Mouse (Mus musculus): ENCODE measurements around the gene Ninj2. TPM values are rescaled to one million over a fixed set of nuclear protein-coding genes. Genes with fewer than 3 reads are reported as not detected.

The Ninj2 gene
- polyA plus RNA-seq, 1 experiment, result not detected

DNA sequence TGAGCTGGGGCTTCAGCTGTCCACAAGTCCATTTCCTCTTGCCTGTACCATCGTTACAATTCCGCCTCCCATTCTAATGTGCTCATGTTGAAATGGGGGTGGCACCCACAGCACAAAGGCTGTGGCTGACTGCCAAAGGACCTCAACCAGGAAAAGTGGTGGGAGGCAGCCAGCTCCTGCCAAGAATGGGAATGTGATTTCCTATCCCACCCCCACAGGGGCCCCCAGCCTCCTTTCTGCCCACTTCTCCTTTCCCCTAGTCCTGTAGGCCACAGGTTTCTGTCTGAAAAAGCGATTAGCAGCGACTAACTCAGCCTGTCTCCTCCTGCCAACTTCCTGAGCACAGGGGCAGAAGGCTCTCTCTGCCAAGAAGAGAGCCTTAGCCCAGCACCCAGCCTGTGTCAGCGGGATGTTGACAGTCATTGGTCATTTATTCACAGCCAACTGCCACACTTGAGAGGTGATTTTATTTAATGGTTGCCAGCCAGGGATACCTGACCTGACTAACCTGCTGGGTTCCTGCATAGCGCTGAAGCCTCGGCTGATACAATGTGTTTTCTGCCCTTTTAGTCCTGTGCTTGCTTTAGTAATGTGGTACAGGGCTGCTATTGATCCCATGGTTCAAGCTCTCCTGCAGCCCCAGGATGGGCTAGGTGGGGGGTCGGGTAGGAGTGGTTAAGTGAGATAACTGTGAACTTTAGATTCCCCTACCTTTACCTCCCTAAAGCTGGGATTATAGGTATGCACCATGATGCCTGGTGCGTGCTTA, 66.2 kb downstream of the Ninj2 start:
- no peak for TF ChIP-seq MYOG (IDR thresholded peaks at IDR 0.05; ENCODE audit: control insufficient read depth, extremely low read depth, insufficient read length)
- TF ChIP-seq MYOD1 (IDR thresholded peaks at IDR 0.05; ENCODE audit: control insufficient read depth, insufficient read length, low read depth), result no peak
- no peak for TF ChIP-seq CEBPB (IDR thresholded peaks at IDR 0.05; ENCODE audit: low read depth)
- no peak for TF ChIP-seq CTCF (IDR thresholded peaks at IDR 0.05; ENCODE audit: control insufficient read depth, insufficient read depth, insufficient read length)
- TF ChIP-seq USF1 (IDR thresholded peaks at IDR 0.05; ENCODE audit: low read depth), result no peak
- TF ChIP-seq FOSL1 (IDR thresholded peaks at IDR 0.05; ENCODE audit: insufficient read depth, low read length, poor library complexity, severe bottlenecking), result no peak
- no peak for TF ChIP-seq MAX (IDR thresholded peaks at IDR 0.05)
- Histone ChIP-seq H3ac (ENCODE audit: control insufficient read depth, insufficient read length, low read depth) (no peak overlapping the region), H3K4me3 (ENCODE audit: insufficient read depth, poor library complexity, severe bottlenecking) (no peak overlapping the region), H3K36me3 (ENCODE audit: control insufficient read depth, insufficient read depth) (no peaks in the 10 kb centered on the region), H3K27me3 (ENCODE audit: control insufficient read depth, insufficient read depth, insufficient read length) (no peaks in the 10 kb centered on the region), H3K79me3 (ENCODE audit: low read depth) (no peaks in the 10 kb centered on the region), H3K79me2 (ENCODE audit: control insufficient read depth, insufficient read depth) (no peaks in the 10 kb centered on the region)

DNA sequence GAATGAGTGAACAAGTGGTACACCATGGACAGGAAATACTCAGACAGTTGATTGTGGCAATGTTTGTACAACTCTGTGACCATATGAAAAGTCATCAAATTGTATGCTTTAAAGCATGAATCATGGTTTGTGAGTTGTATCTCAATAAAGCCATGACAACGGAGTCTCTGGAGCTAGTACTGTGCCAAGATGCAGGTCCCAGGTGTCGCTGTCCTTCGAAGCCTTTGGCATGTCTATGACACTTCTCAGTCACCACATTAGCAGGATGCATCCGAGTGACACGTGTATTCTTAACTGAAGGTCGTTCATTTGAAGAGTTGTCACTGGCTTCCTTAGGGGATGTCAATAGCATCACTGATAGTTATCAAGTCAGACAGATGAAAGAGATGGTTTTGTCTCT, 69.8 kb downstream of the Ninj2 start:
- Histone ChIP-seq H3K27me3 (ENCODE audit: control insufficient read depth, insufficient read depth, insufficient read length) (no peaks in the 10 kb centered on the region), H3K36me3 (ENCODE audit: control insufficient read depth, insufficient read depth) (no peaks in the 10 kb centered on the region), H3K79me2 (ENCODE audit: control insufficient read depth, insufficient read depth) (no peaks in the 10 kb centered on the region), H3K79me3 (ENCODE audit: low read depth) (no peaks in the 10 kb centered on the region), H3K4me3 (ENCODE audit: insufficient read depth, poor library complexity, severe bottlenecking) (no peak overlapping the region), H3ac (ENCODE audit: control insufficient read depth, insufficient read length, low read depth) (no peak overlapping the region)
- TF ChIP-seq CEBPB (IDR thresholded peaks at IDR 0.05; ENCODE audit: low read depth), result peak; percentile 29
- peak; percentile 92 for TF ChIP-seq MYOD1 (IDR thresholded peaks at IDR 0.05; ENCODE audit: control insufficient read depth, insufficient read length, low read depth)
- TF ChIP-seq MAX (IDR thresholded peaks at IDR 0.05), result no peak
- peak; percentile 2 for TF ChIP-seq FOSL1 (IDR thresholded peaks at IDR 0.05; ENCODE audit: insufficient read depth, low read length, poor library complexity, severe bottlenecking)

DNA sequence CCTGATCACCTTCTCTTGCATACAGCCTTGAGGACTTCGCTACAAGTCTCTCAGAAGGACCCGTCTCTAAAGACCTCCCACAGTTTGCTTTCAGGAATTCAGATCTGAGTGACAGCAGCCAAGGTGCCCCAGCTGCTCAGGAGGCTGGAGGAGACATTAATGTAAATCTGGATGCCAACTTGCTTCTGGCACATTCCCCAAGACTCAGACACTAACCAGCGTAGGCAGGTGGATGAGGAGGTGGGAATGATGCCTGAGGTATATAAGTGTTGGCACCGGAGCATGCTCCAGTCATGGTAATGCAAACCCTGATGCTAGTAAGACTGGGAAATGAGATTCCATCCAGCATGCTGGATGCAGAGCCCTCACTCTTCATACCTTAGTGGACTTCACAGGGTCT, 71.6 kb downstream of the Ninj2 start:
- H3K4me3 ChIP-seq (ENCODE audit: insufficient read depth, poor library complexity, severe bottlenecking), result no peak overlapping the region
- no peak for TF ChIP-seq USF1 (IDR thresholded peaks at IDR 0.05; ENCODE audit: low read depth)
- no peak for TF ChIP-seq CEBPB (IDR thresholded peaks at IDR 0.05; ENCODE audit: low read depth)
- no peak for TF ChIP-seq MYOG (IDR thresholded peaks at IDR 0.05; ENCODE audit: control insufficient read depth, extremely low read depth, insufficient read length)
- no peak for TF ChIP-seq MAX (IDR thresholded peaks at IDR 0.05)
- no peak for TF ChIP-seq FOSL1 (IDR thresholded peaks at IDR 0.05; ENCODE audit: insufficient read depth, low read length, poor library complexity, severe bottlenecking)
- no peak for TF ChIP-seq CTCF (IDR thresholded peaks at IDR 0.05; ENCODE audit: control insufficient read depth, insufficient read depth, insufficient read length)
- TF ChIP-seq MYOD1 (IDR thresholded peaks at IDR 0.05; ENCODE audit: control insufficient read depth, insufficient read length, low read depth), result no peak
- no peaks in the 10 kb centered on the region for H3K27me3 ChIP-seq (ENCODE audit: control insufficient read depth, insufficient read depth, insufficient read length)
- no peaks in the 10 kb centered on the region for H3K79me2 ChIP-seq (ENCODE audit: control insufficient read depth, insufficient read depth)
- no peaks in the 10 kb centered on the region for H3K79me3 ChIP-seq (ENCODE audit: low read depth)
- H3ac ChIP-seq (ENCODE audit: control insufficient read depth, insufficient read length, low read depth), result no peak overlapping the region
- no peaks in the 10 kb centered on the region for H3K36me3 ChIP-seq (ENCODE audit: control insufficient read depth, insufficient read depth)

DNA sequence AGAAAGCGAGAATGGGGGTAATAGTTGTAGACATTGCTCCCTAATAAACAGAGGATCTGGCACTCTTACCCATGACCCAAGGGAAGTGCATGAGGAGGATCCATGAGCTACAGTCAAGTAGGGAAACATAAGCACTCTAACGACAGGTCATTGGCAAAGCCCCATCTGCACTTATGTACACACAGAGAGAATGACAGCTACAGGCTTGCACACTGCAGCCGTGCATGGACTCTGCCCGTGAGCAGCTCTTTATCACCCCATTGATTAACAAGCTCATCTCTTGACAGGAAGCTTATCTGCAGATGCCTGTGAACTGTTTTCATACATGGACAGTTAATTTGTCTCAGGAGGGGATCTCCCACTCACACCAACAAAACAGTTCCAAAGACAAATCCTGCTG, 74.4 kb downstream of the Ninj2 start:
- H3K79me2 ChIP-seq (ENCODE audit: control insufficient read depth, insufficient read depth), result no peaks in the 10 kb centered on the region
- H3K4me3 ChIP-seq (ENCODE audit: insufficient read depth, poor library complexity, severe bottlenecking), result no peak overlapping the region
- TF ChIP-seq CTCF (IDR thresholded peaks at IDR 0.05; ENCODE audit: control insufficient read depth, insufficient read depth, insufficient read length), result no peak
- no peak for TF ChIP-seq MAX (IDR thresholded peaks at IDR 0.05)
- no peak for TF ChIP-seq USF1 (IDR thresholded peaks at IDR 0.05; ENCODE audit: low read depth)
- TF ChIP-seq CEBPB (IDR thresholded peaks at IDR 0.05; ENCODE audit: low read depth), result no peak
- no peak for TF ChIP-seq MYOG (IDR thresholded peaks at IDR 0.05; ENCODE audit: control insufficient read depth, extremely low read depth, insufficient read length)
- TF ChIP-seq MYOD1 (IDR thresholded peaks at IDR 0.05; ENCODE audit: control insufficient read depth, insufficient read length, low read depth), result no peak
- no peak for TF ChIP-seq FOSL1 (IDR thresholded peaks at IDR 0.05; ENCODE audit: insufficient read depth, low read length, poor library complexity, severe bottlenecking)
- no peaks in the 10 kb centered on the region for H3K79me3 ChIP-seq (ENCODE audit: low read depth)
- H3ac ChIP-seq (ENCODE audit: control insufficient read depth, insufficient read length, low read depth), result no peak overlapping the region
- no peaks in the 10 kb centered on the region for H3K36me3 ChIP-seq (ENCODE audit: control insufficient read depth, insufficient read depth)
- no peaks in the 10 kb centered on the region for H3K27me3 ChIP-seq (ENCODE audit: control insufficient read depth, insufficient read depth, insufficient read length)

DNA sequence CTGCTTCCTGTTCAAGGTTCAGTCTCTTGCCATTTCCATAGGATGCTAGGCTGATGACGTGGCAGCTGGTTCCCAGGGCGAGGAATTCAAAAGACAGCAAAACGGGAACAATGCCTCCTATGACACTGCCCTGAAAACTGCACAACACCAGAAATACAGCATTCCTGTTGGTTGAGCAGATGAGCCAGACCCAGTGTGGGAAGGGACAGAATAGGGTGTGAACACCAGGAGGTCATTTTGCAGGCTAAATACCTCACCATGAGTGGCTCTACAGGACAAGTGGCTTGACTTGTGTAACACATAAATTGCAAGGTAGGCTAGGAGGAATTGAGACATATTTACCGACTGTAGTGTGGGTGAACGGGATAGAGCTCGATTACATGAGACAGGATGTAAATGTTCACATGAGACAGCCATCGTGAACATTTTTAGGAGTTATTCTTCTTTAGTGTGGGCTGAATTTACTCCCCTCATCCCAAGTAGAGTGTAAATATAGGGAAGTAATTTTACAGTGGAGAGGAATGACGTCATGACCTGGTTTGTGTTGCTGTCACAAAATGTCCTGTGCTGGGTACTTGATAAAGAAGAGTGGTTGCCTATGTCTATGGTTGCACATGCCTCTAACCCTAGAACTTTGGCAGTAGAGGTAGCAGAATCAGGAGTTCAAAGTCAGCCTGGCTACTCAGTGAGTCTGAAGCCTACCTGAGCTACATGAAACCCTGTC, 79.3 kb downstream of the Ninj2 start:
- no peaks in the 10 kb centered on the region for H3K79me2 ChIP-seq (ENCODE audit: control insufficient read depth, insufficient read depth)
- no peak overlapping the region for H3ac ChIP-seq (ENCODE audit: control insufficient read depth, insufficient read length, low read depth)
- TF ChIP-seq USF1 (IDR thresholded peaks at IDR 0.05; ENCODE audit: low read depth) (no peak), MYOG (IDR thresholded peaks at IDR 0.05; ENCODE audit: control insufficient read depth, extremely low read depth, insufficient read length) (no peak), MAX (IDR thresholded peaks at IDR 0.05) (no peak), MYOD1 (IDR thresholded peaks at IDR 0.05; ENCODE audit: control insufficient read depth, insufficient read length, low read depth) (no peak), FOSL1 (IDR thresholded peaks at IDR 0.05; ENCODE audit: insufficient read depth, low read length, poor library complexity, severe bottlenecking) (no peak), CTCF (IDR thresholded peaks at IDR 0.05; ENCODE audit: control insufficient read depth, insufficient read depth, insufficient read length) (no peak), CEBPB (IDR thresholded peaks at IDR 0.05; ENCODE audit: low read depth) (no peak)
- no peaks in the 10 kb centered on the region for H3K36me3 ChIP-seq (ENCODE audit: control insufficient read depth, insufficient read depth)
- H3K27me3 ChIP-seq (ENCODE audit: control insufficient read depth, insufficient read depth, insufficient read length), result no peaks in the 10 kb centered on the region
- H3K79me3 ChIP-seq (ENCODE audit: low read depth), result no peaks in the 10 kb centered on the region
- no peak overlapping the region for H3K4me3 ChIP-seq (ENCODE audit: insufficient read depth, poor library complexity, severe bottlenecking)
